Mouse (Mus musculus): ENCODE results near the gene Tomm40l. TPM values are rescaled to one million over a fixed set of nuclear protein-coding genes. Genes with fewer than 3 reads are reported as not detected.

The Tomm40l gene
- polyA plus RNA-seq, 1 experiment from 2014 or later, result 11.8 TPM

- Histone ChIP-seq H3K36me3 (ENCODE audit: control insufficient read depth, insufficient read depth) (no peaks in the 10 kb centered on the region), H3K9me3 (replicated peaks; ENCODE audit: control insufficient read depth, low read length) (no peaks in the 10 kb centered on the region), H3K4me2 (ENCODE audit: low read depth, low read length) (no peak overlapping the region), H3K4me1 (ENCODE audit: control insufficient read depth, low read depth, low read length) (peaks cover 19% of the 10 kb centered on the region), H3K9ac (ENCODE audit: low read depth, low read length) (no peak overlapping the region), H3K27me3 (ENCODE audit: control insufficient read depth, insufficient read depth, low read depth, low read length) (no peaks in the 10 kb centered on the region), H3K27ac (ENCODE audit: low read length) (peak overlapping the region; percentile 90), H3K4me3 (ENCODE audit: low read depth, low read length) (no peak overlapping the region)
- ATAC-seq (ENCODE audit: low read depth), result peak; percentile 45
- WGBS (ENCODE audit: insufficient replicate concordance), result 63% methylated on average over 2 of the region's 2 CpGs
These were observed 1.5 kb upstream of the Tomm40l start for GRCm38 (mm10) chr1:171223796-171224195.

- 56% methylated on average over 6 of the region's 6 CpGs for WGBS (ENCODE audit: insufficient replicate concordance)
- Histone ChIP-seq H3K36me3 (ENCODE audit: control insufficient read depth, insufficient read depth) (no peaks in the 10 kb centered on the region), H3K9ac (ENCODE audit: low read depth, low read length) (peak overlapping the region; percentile 73), H3K27me3 (ENCODE audit: control insufficient read depth, insufficient read depth, low read depth, low read length) (no peaks in the 10 kb centered on the region), H3K4me1 (ENCODE audit: control insufficient read depth, low read depth, low read length) (peaks cover 19% of the 10 kb centered on the region), H3K9me3 (replicated peaks; ENCODE audit: control insufficient read depth, low read length) (no peaks in the 10 kb centered on the region), H3K4me3 (ENCODE audit: low read depth, low read length) (peak overlapping the region; percentile 75), H3K4me2 (ENCODE audit: low read depth, low read length) (peak overlapping the region; percentile 90), H3K27ac (ENCODE audit: low read length) (peak overlapping the region; percentile 90)
- no peak for ATAC-seq (ENCODE audit: low read depth)
These were observed 854 bp upstream of the Tomm40l start for GRCm38 (mm10) chr1:171223168-171223567.

GRCm38 (mm10) chr1:171221281-171222193, 777 bp downstream of the Tomm40l start:
- Histone ChIP-seq H3K36me3 (ENCODE audit: control insufficient read depth, insufficient read depth) (no peaks in the 10 kb centered on the region), H3K27ac (ENCODE audit: low read length) (peak overlapping the region; percentile 52), H3K9me3 (replicated peaks; ENCODE audit: control insufficient read depth, low read length) (no peaks in the 10 kb centered on the region), H3K9ac (ENCODE audit: low read depth, low read length) (peak overlapping the region; percentile 63), H3K4me1 (ENCODE audit: control insufficient read depth, low read depth, low read length) (peaks cover 19% of the 10 kb centered on the region), H3K4me3 (ENCODE audit: low read depth, low read length) (peak overlapping the region; percentile 75), H3K4me2 (ENCODE audit: low read depth, low read length) (peak overlapping the region; percentile 90), H3K27me3 (ENCODE audit: control insufficient read depth, insufficient read depth, low read depth, low read length) (no peaks in the 10 kb centered on the region)
- 6% methylated on average over 22 of the region's 22 CpGs for WGBS (ENCODE audit: insufficient replicate concordance)
- no peak for ATAC-seq (ENCODE audit: low read depth)

- Histone ChIP-seq H3K9me3 (replicated peaks; ENCODE audit: control insufficient read depth, low read length) (no peaks in the 10 kb centered on the region), H3K4me1 (ENCODE audit: control insufficient read depth, low read depth, low read length) (peaks cover 19% of the 10 kb centered on the region), H3K36me3 (ENCODE audit: control insufficient read depth, insufficient read depth) (no peaks in the 10 kb centered on the region), H3K4me3 (ENCODE audit: low read depth, low read length) (peak overlapping the region; percentile 75), H3K27ac (ENCODE audit: low read length) (peak overlapping the region; percentile 52), H3K4me2 (ENCODE audit: low read depth, low read length) (peak overlapping the region; percentile 90), H3K9ac (ENCODE audit: low read depth, low read length) (peak overlapping the region; percentile 33), H3K27me3 (ENCODE audit: control insufficient read depth, insufficient read depth, low read depth, low read length) (no peaks in the 10 kb centered on the region)
- 8% methylated on average over 10 of the region's 10 CpGs for WGBS (ENCODE audit: insufficient replicate concordance)
- no peak for ATAC-seq (ENCODE audit: low read depth)
These were observed 1.4 kb downstream of the Tomm40l start for GRCm38 (mm10) chr1:171220871-171221270.

GRCm38 (mm10) chr1:171216241-171216955, 5.9 kb downstream of the Tomm40l start:
- no peaks in the 10 kb centered on the region for H3K36me3 ChIP-seq (ENCODE audit: control insufficient read depth, insufficient read depth)
- H3K27me3 ChIP-seq (ENCODE audit: control insufficient read depth, insufficient read depth, low read depth, low read length), result no peaks in the 10 kb centered on the region
- WGBS (ENCODE audit: insufficient replicate concordance), result 53% methylated on average over 18 of the region's 18 CpGs
- no peak overlapping the region for H3K4me2 ChIP-seq (ENCODE audit: low read depth, low read length)
- no peak overlapping the region for H3K27ac ChIP-seq (ENCODE audit: low read length)
- no peak overlapping the region for H3K9ac ChIP-seq (ENCODE audit: low read depth, low read length)
- no peaks in the 10 kb centered on the region for H3K9me3 ChIP-seq (replicated peaks; ENCODE audit: control insufficient read depth, low read length)
- peaks cover 5% of the 10 kb centered on the region for H3K4me1 ChIP-seq (ENCODE audit: control insufficient read depth, low read depth, low read length)
- no peak for ATAC-seq (ENCODE audit: low read depth)
- no peak overlapping the region for H3K4me3 ChIP-seq (ENCODE audit: low read depth, low read length)

- ATAC-seq (ENCODE audit: low read depth), result peak; percentile 68
- Histone ChIP-seq H3K9me3 (replicated peaks; ENCODE audit: control insufficient read depth, low read length) (no peaks in the 10 kb centered on the region), H3K27me3 (ENCODE audit: control insufficient read depth, insufficient read depth, low read depth, low read length) (no peaks in the 10 kb centered on the region), H3K9ac (ENCODE audit: low read depth, low read length) (no peak within 1 kb of the TSS), H3K4me1 (ENCODE audit: control insufficient read depth, low read depth, low read length) (no peaks in the 10 kb centered on the region; the same call in 1 of the 2 replicates), H3K4me3 (ENCODE audit: low read depth, low read length) (no peak within 1 kb of the TSS), H3K36me3 (ENCODE audit: control insufficient read depth, insufficient read depth) (no peaks in the 10 kb centered on the region), H3K4me2 (ENCODE audit: low read depth, low read length) (no peak within 1 kb of the TSS), H3K27ac (ENCODE audit: low read length) (0 out of 2 replicates have a peak within 1 kb of the TSS, but pooled peaks have one; percentile 48)
- WGBS (ENCODE audit: insufficient replicate concordance), result 63% methylated on average over 10 of the region's 10 CpGs
These were observed 8.4 kb downstream of the Tomm40l start, which contains the start of gene Nr1i3 for GRCm38 (mm10) chr1:171213801-171214496. Gene Nr1i3 (plus strand): TSS chr1:171213970.

- H3K36me3 ChIP-seq (ENCODE audit: control insufficient read depth, insufficient read depth), result no peaks in the 10 kb centered on the region
- H3K9ac ChIP-seq (ENCODE audit: low read depth, low read length), result no peak overlapping the region
- H3K4me1 ChIP-seq (ENCODE audit: control insufficient read depth, low read depth, low read length), result no peaks in the 10 kb centered on the region; the same call in 1 of the 2 replicates
- no peak overlapping the region for H3K4me3 ChIP-seq (ENCODE audit: low read depth, low read length)
- 40% methylated on average over 3 of the region's 3 CpGs for WGBS (ENCODE audit: insufficient replicate concordance)
- ATAC-seq (ENCODE audit: low read depth), result peak; percentile 64
- H3K4me2 ChIP-seq (ENCODE audit: low read depth, low read length), result no peak overlapping the region
- H3K9me3 ChIP-seq (replicated peaks; ENCODE audit: control insufficient read depth, low read length), result no peaks in the 10 kb centered on the region
- no peaks in the 10 kb centered on the region for H3K27me3 ChIP-seq (ENCODE audit: control insufficient read depth, insufficient read depth, low read depth, low read length)
- H3K27ac ChIP-seq (ENCODE audit: low read length), result peak overlapping the region; percentile 48; the same call in 1 of the 2 replicates
These were observed 9.5 kb downstream of the Tomm40l start for GRCm38 (mm10) chr1:171212854-171213253.

GRCm38 (mm10) chr1:171209409-171209808, 12.9 kb downstream of the Tomm40l start:
- no peak for ATAC-seq (ENCODE audit: low read depth)
- Histone ChIP-seq H3K9ac (ENCODE audit: low read depth, low read length) (no peak overlapping the region), H3K27ac (ENCODE audit: low read length) (no peak overlapping the region), H3K4me1 (ENCODE audit: control insufficient read depth, low read depth, low read length) (no peaks in the 10 kb centered on the region; the same call in none of the 2 replicates), H3K27me3 (ENCODE audit: control insufficient read depth, insufficient read depth, low read depth, low read length) (no peaks in the 10 kb centered on the region), H3K4me2 (ENCODE audit: low read depth, low read length) (no peak overlapping the region), H3K36me3 (ENCODE audit: control insufficient read depth, insufficient read depth) (no peaks in the 10 kb centered on the region), H3K9me3 (replicated peaks; ENCODE audit: control insufficient read depth, low read length) (no peaks in the 10 kb centered on the region), H3K4me3 (ENCODE audit: low read depth, low read length) (no peak overlapping the region)
- 8% methylated on average over 4 of the region's 4 CpGs for WGBS (ENCODE audit: insufficient replicate concordance)
